Mouse (Mus musculus): ENCODE measurements around the gene AW011738.

Gene AW011738

GRCm38 (mm10) chr4:156249567-156249966, 46.5 kb downstream of the AW011738 start:
- DNase-seq: no peak

- DNase-seq: no peak
These were observed 48.0 kb downstream of the AW011738 start for GRCm38 (mm10) chr4:156251081-156251480.

GRCm38 (mm10) chr4:156252140-156252539, 49.0 kb downstream of the AW011738 start:
- no peak for DNase-seq

GRCm38 (mm10) chr4:156252619-156253018, 49.5 kb downstream of the AW011738 start:
- no peak for DNase-seq

DNA sequence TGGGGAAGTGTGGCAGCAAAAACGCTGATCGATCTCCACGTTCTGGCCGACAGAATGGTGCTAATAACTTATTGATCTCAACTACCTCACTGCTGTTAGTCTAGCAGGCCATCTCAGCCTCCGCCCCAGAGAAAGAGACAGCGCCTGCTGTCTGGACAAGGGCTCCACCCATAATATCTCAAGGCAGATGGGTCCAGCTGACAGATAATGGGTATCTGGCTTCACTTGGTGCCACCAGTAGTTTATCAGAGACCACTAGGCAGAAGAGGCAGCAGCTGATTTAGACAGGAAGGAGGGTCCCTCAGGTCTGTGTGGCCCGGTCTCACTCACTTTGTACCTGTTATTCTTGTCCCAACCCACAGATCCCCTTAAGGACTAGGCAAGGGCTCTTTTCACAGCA, 49.9 kb downstream of the AW011738 start:
- no peak for DNase-seq

GRCm38 (mm10) chr4:156254361-156255077, 51.4 kb downstream of the AW011738 start:
- no peak for DNase-seq

All from kidney, postnatal 14 days (tissue).